Mouse (Mus musculus) adrenal gland, postnatal 14 days (tissue): ENCODE data around the gene Pdf. TPM values are rescaled to one million over a fixed set of nuclear protein-coding genes. Genes with fewer than 3 reads are reported as not detected.
"Not testable (repeated sequence)": the region's sequence is repeated elsewhere in the genome, so short reads cannot be mapped to it uniquely, and the experiment has no call there.

Source experiments
- DNase-seq: peaks from one replicate; pipeline ENCODE4 v3.0.0; 2021; ENCODE audit warnings: mixed read lengths
- microRNA-seq, 2 experiments: library from miRNA; unstranded; fragments of <30 nt; microRNA quantifications; one replicate each; pipeline ENCODE4 v1.2.0; 2021
- total RNA-seq: library from RNA; stranded (reverse); gene quantifications from 2 replicates; pipeline ENCODE4 v1.2.3, GENCODE M21; 2021

The Pdf gene
- total RNA-seq, 1 experiment from 2014 or later, result 38.6 TPM

GRCm38 (mm10) chr8:107036626-107037025 is 11.8 kb downstream of the Pdf start:
- DNase-seq, result peak; percentile 59

- DNase-seq, result no peak
Measured at GRCm38 (mm10) chr8:107035641-107036040, 12.8 kb downstream of the Pdf start.

- not testable (repeated sequence) for DNase-seq
Measured at GRCm38 (mm10) chr8:107033609-107034008, 14.8 kb downstream of the Pdf start.

GRCm38 (mm10) chr8:107031577-107032090 is 16.8 kb downstream of the Pdf start:
- no peak for DNase-seq

- peak; percentile 99 for DNase-seq
Measured at GRCm38 (mm10) chr8:107030650-107031576, 17.5 kb downstream of the Pdf start, which contains the start of gene Vps4a. Vps4a (plus strand) TSS chr8:107031222.

- DNase-seq, result no peak
Measured at GRCm38 (mm10) chr8:107030058-107030457, 18.4 kb downstream of the Pdf start.

GRCm38 (mm10) chr8:107029310-107029709 is 19.1 kb downstream of the Pdf start:
- DNase-seq, result no peak

- peak; percentile 71 for DNase-seq
Measured at GRCm38 (mm10) chr8:107023479-107023878, 24.9 kb downstream of the Pdf start.

- DNase-seq, result no peak
Measured at GRCm38 (mm10) chr8:107014915-107015314, 33.5 kb downstream of the Pdf start.

GRCm38 (mm10) chr8:107012666-107013065 is 35.7 kb downstream of the Pdf start:
- no peak for DNase-seq

- DNase-seq, result no peak
Measured at GRCm38 (mm10) chr8:107007795-107008194, 40.6 kb downstream of the Pdf start.

- peak; percentile 94 for DNase-seq
Measured at GRCm38 (mm10) chr8:107002532-107002931, 45.9 kb downstream of the Pdf start.

GRCm38 (mm10) chr8:106999068-106999467 is 49.3 kb downstream of the Pdf start:
- no peak for DNase-seq

- no peak for DNase-seq
Measured at GRCm38 (mm10) chr8:106997416-106997815, 51.0 kb downstream of the Pdf start.

GRCm38 (mm10) chr8:106996339-106996738 is 52.1 kb downstream of the Pdf start:
- DNase-seq, result peak; percentile 29

Small RNA genes within 50 kb of the gene (microRNA-seq; reads per million reads assigned to microRNA genes)
- 0.38 to 0.85 reads per million in 2 experiments for gene Mir7075

Other genes with a start within 250 kb of the Pdf start
- 0.83 and 1.0 TPM in 2 replicates for gene Has3, start 178.4 kb downstream of the Pdf start, total RNA-seq
- gene Utp4, start 155.0 kb downstream of the Pdf start, total RNA-seq, result 47.2 and 49.9 TPM in 2 replicates
- gene Sntb2, start 112.9 kb downstream of the Pdf start, total RNA-seq, result 24.2 and 28.2 TPM in 2 replicates
- 58.6 and 63.6 TPM in 2 replicates for gene Vps4a, start 17.4 kb downstream of the Pdf start, total RNA-seq
- 29.4 and 30.3 TPM in 2 replicates for gene Cog8, start 8.1 kb upstream of the Pdf start, total RNA-seq
- 40.1 and 50.2 TPM in 2 replicates for gene Nip7, start 8.3 kb upstream of the Pdf start, total RNA-seq
- gene Tmed6, start 17.0 kb upstream of the Pdf start, total RNA-seq, result not detected in 2 replicates
- gene Terf2, start 47.9 kb upstream of the Pdf start, total RNA-seq, result 25.0 and 26.2 TPM in 2 replicates
- gene Cyb5b, start 102.0 kb upstream of the Pdf start, total RNA-seq, result 260 and 305 TPM in 2 replicates
- 108 and 110 TPM in 2 replicates for gene Nfat5, start 244.9 kb upstream of the Pdf start, total RNA-seq